Mouse (Mus musculus): Measurements from ENCODE around the gene Gm20379. TPM values are rescaled to one million over a fixed set of nuclear protein-coding genes. Genes with fewer than 3 reads are reported as not detected.

Gene Gm20379
- 0.47 and 0.65 TPM in 2 replicates for polyA plus RNA-seq (2015; fragmentation: Nextera tagmentation; extraction: Ambion mirVana)

- Histone ChIP-seq H3K27ac (no peak within 1 kb of the TSS), H3K9ac (no peak within 1 kb of the TSS), H3K4me1 (replicated peaks) (peaks cover under 1% of the 10 kb centered on the region; the same call in 1 of the 2 replicates), H3K9me3 (replicated peaks) (no peaks in the 10 kb centered on the region), H3K36me3 (peaks cover 12% of the 10 kb centered on the region), H3K27me3 (no peaks in the 10 kb centered on the region), H3K4me3 (no peak within 1 kb of the TSS), H3K4me2 (no peak within 1 kb of the TSS)
- WGBS = 97% methylated on average over 11 of the region's 11 CpGs
- no peak for ATAC-seq (replicated peaks; ENCODE audit: insufficient number of reproducible peaks, insufficient read depth, low FRiP score, low read depth)
Measured at GRCm38 (mm10) chr13:92305680-92306079, at the start of gene Gm20379. Gene Gm20379, plus strand, starts transcription at chr13:92305980.

- WGBS = 68% methylated on average over 5 of the region's 5 CpGs
- H3K27me3 ChIP-seq = no peaks in the 10 kb centered on the region
- H3K9ac ChIP-seq = no peak overlapping the region
- ATAC-seq (replicated peaks; ENCODE audit: insufficient number of reproducible peaks, insufficient read depth, low FRiP score, low read depth) = no peak
- no peak overlapping the region for H3K4me2 ChIP-seq
- H3K4me3 ChIP-seq = no peak overlapping the region
- H3K27ac ChIP-seq = no peak overlapping the region
- H3K9me3 ChIP-seq (replicated peaks) = no peaks in the 10 kb centered on the region
- no peaks in the 10 kb centered on the region for H3K4me1 ChIP-seq (replicated peaks)
- 0 out of 2 replicates have a peak, but pooled peaks cover 3% of the 10 kb centered on the region for H3K36me3 ChIP-seq
Measured at GRCm38 (mm10) chr13:92261329-92261728, 44.5 kb upstream of the Gm20379 start.

GRCm38 (mm10) chr13:92263566-92263965 is 42.2 kb upstream of the Gm20379 start:
- H3K4me2 ChIP-seq = no peak overlapping the region
- WGBS = 81% methylated on average over 6 of the region's 6 CpGs
- H3K9ac ChIP-seq = no peak overlapping the region
- no peak for ATAC-seq (replicated peaks; ENCODE audit: insufficient number of reproducible peaks, insufficient read depth, low FRiP score, low read depth)
- no peak overlapping the region for H3K4me3 ChIP-seq
- H3K4me1 ChIP-seq (replicated peaks) = no peaks in the 10 kb centered on the region
- H3K27ac ChIP-seq = no peak overlapping the region
- H3K27me3 ChIP-seq = no peaks in the 10 kb centered on the region
- 0 out of 2 replicates have a peak, but pooled peaks cover 3% of the 10 kb centered on the region for H3K36me3 ChIP-seq
- H3K9me3 ChIP-seq (replicated peaks) = no peaks in the 10 kb centered on the region

- Histone ChIP-seq H3K4me2 (no peak overlapping the region), H3K27ac (no peak overlapping the region), H3K9ac (no peak overlapping the region), H3K36me3 (0 out of 2 replicates have a peak, but pooled peaks cover 3% of the 10 kb centered on the region), H3K9me3 (replicated peaks) (no peaks in the 10 kb centered on the region), H3K4me1 (replicated peaks) (no peaks in the 10 kb centered on the region), H3K4me3 (no peak overlapping the region), H3K27me3 (no peaks in the 10 kb centered on the region)
- ATAC-seq (replicated peaks; ENCODE audit: insufficient number of reproducible peaks, insufficient read depth, low FRiP score, low read depth) = no peak
- WGBS = 80% methylated on average over 3 of the region's 3 CpGs
Measured at GRCm38 (mm10) chr13:92267076-92267475, 38.7 kb upstream of the Gm20379 start.

- Histone ChIP-seq H3K27ac (peak overlapping the region; percentile 62), H3K27me3 (no peaks in the 10 kb centered on the region), H3K9me3 (replicated peaks) (no peaks in the 10 kb centered on the region), H3K4me1 (replicated peaks) (peaks cover 14% of the 10 kb centered on the region), H3K4me2 (peak overlapping the region; percentile 49), H3K9ac (no peak overlapping the region), H3K4me3 (no peak overlapping the region), H3K36me3 (no peaks in the 10 kb centered on the region)
- ATAC-seq (replicated peaks; ENCODE audit: insufficient number of reproducible peaks, insufficient read depth, low FRiP score, low read depth) = peak; percentile 72
- WGBS = 23% methylated on average over 14 of the region's 14 CpGs
Measured at GRCm38 (mm10) chr13:92274274-92275198, 31.2 kb upstream of the Gm20379 start.

GRCm38 (mm10) chr13:92275292-92275691 is 30.5 kb upstream of the Gm20379 start:
- H3K4me3 ChIP-seq = no peak overlapping the region
- H3K4me2 ChIP-seq = no peak overlapping the region
- H3K4me1 ChIP-seq (replicated peaks) = peaks cover 14% of the 10 kb centered on the region
- H3K27ac ChIP-seq = 0 out of 2 replicates have a peak overlapping the region, but pooled peaks have one; percentile 62
- H3K27me3 ChIP-seq = no peaks in the 10 kb centered on the region
- no peaks in the 10 kb centered on the region for H3K9me3 ChIP-seq (replicated peaks)
- H3K9ac ChIP-seq = no peak overlapping the region
- 86% methylated on average over 9 of the region's 9 CpGs for WGBS
- ATAC-seq (replicated peaks; ENCODE audit: insufficient number of reproducible peaks, insufficient read depth, low FRiP score, low read depth) = no peak
- H3K36me3 ChIP-seq = no peaks in the 10 kb centered on the region

GRCm38 (mm10) chr13:92277027-92277426 is 28.8 kb upstream of the Gm20379 start:
- no peaks in the 10 kb centered on the region for H3K27me3 ChIP-seq
- H3K4me3 ChIP-seq = no peak overlapping the region
- no peak overlapping the region for H3K9ac ChIP-seq
- 90% methylated on average over 2 of the region's 2 CpGs for WGBS
- no peak for ATAC-seq (replicated peaks; ENCODE audit: insufficient number of reproducible peaks, insufficient read depth, low FRiP score, low read depth)
- no peak overlapping the region for H3K4me2 ChIP-seq
- peaks cover 8% of the 10 kb centered on the region; the same call in 1 of the 2 replicates for H3K36me3 ChIP-seq
- H3K9me3 ChIP-seq (replicated peaks) = no peaks in the 10 kb centered on the region
- H3K4me1 ChIP-seq (replicated peaks) = peaks cover 14% of the 10 kb centered on the region
- no peak overlapping the region for H3K27ac ChIP-seq

- Histone ChIP-seq H3K9ac (no peak overlapping the region), H3K9me3 (replicated peaks) (no peaks in the 10 kb centered on the region), H3K27me3 (no peaks in the 10 kb centered on the region), H3K27ac (no peak overlapping the region), H3K4me3 (no peak overlapping the region), H3K4me2 (no peak overlapping the region), H3K4me1 (replicated peaks) (no peaks in the 10 kb centered on the region), H3K36me3 (no peaks in the 10 kb centered on the region)
- no peak for ATAC-seq (replicated peaks; ENCODE audit: insufficient number of reproducible peaks, insufficient read depth, low FRiP score, low read depth)
- 77% methylated on average over 4 of the region's 4 CpGs for WGBS
Measured at GRCm38 (mm10) chr13:92291605-92292004, 14.2 kb upstream of the Gm20379 start.

- Histone ChIP-seq H3K4me1 (replicated peaks) (no peaks in the 10 kb centered on the region), H3K4me3 (no peak overlapping the region), H3K4me2 (no peak overlapping the region), H3K27ac (no peak overlapping the region), H3K9ac (no peak overlapping the region), H3K27me3 (no peaks in the 10 kb centered on the region), H3K9me3 (replicated peaks) (no peaks in the 10 kb centered on the region), H3K36me3 (no peaks in the 10 kb centered on the region)
- ATAC-seq (replicated peaks; ENCODE audit: insufficient number of reproducible peaks, insufficient read depth, low FRiP score, low read depth) = no peak
- 76% methylated on average over 5 of the region's 5 CpGs for WGBS
Measured at GRCm38 (mm10) chr13:92293883-92294282, 11.9 kb upstream of the Gm20379 start.

GRCm38 (mm10) chr13:92296490-92296889 is 9.3 kb upstream of the Gm20379 start:
- WGBS = 86% methylated on average over 4 of the region's 4 CpGs
- no peaks in the 10 kb centered on the region for H3K9me3 ChIP-seq (replicated peaks)
- no peak for ATAC-seq (replicated peaks; ENCODE audit: insufficient number of reproducible peaks, insufficient read depth, low FRiP score, low read depth)
- H3K36me3 ChIP-seq = no peaks in the 10 kb centered on the region
- no peak overlapping the region for H3K4me3 ChIP-seq
- no peak overlapping the region for H3K27ac ChIP-seq
- no peaks in the 10 kb centered on the region for H3K27me3 ChIP-seq
- H3K9ac ChIP-seq = no peak overlapping the region
- H3K4me2 ChIP-seq = no peak overlapping the region
- peaks cover 8% of the 10 kb centered on the region for H3K4me1 ChIP-seq (replicated peaks)

- Histone ChIP-seq H3K4me2 (no peak overlapping the region), H3K36me3 (no peaks in the 10 kb centered on the region), H3K27ac (no peak overlapping the region), H3K9me3 (replicated peaks) (no peaks in the 10 kb centered on the region), H3K4me3 (no peak overlapping the region), H3K27me3 (no peaks in the 10 kb centered on the region), H3K4me1 (replicated peaks) (peaks cover 8% of the 10 kb centered on the region), H3K9ac (no peak overlapping the region)
- WGBS = 91% methylated on average over 2 of the region's 2 CpGs
- ATAC-seq (replicated peaks; ENCODE audit: insufficient number of reproducible peaks, insufficient read depth, low FRiP score, low read depth) = no peak
Measured at GRCm38 (mm10) chr13:92297021-92297420, 8.8 kb upstream of the Gm20379 start.
